27 mouse cellular contexts compared by ENCODE assay signal in genomic region chr10:72659198-72659597, GRCm38 (mm10).
"Had no signal": no experiment of that assay in that cellular context is flagged by ENCODE, and none has a peak within 500 bp of the region (broad histone marks: within the 10 kb centered on the region; RNA-seq: fewer than 3 reads in every experiment).

No protein-coding gene starts in this region.

- DNase-seq: cerebellum, adult 9-10 months; cerebellum, adult 9-11 months; cerebellum, postnatal 10 days; cerebellum, postnatal 14 days; cerebellum, postnatal 25 days; cerebellum, postnatal 36 days; embryo, embryonic 11 days; forebrain, postnatal 0 days; gastrocnemius, adult 2 months; gastrocnemius, postnatal 10 days; gastrocnemius, postnatal 14 days; gastrocnemius, postnatal 25 days; gastrocnemius, postnatal 36 days; heart, adult 18-20 months; heart, adult 2 months had no signal

- H3K27me3 ChIP-seq: embryonic facial prominence, embryonic 12.5 days; embryonic facial prominence, embryonic 13.5 days; embryonic facial prominence, embryonic 15.5 days; forebrain, embryonic 12.5 days; forebrain, embryonic 13.5 days; forebrain, embryonic 15.5 days had no signal

- H3K9ac ChIP-seq: embryonic facial prominence, embryonic 12.5 days; embryonic facial prominence, embryonic 13.5 days; embryonic facial prominence, embryonic 15.5 days; forebrain, embryonic 12.5 days; forebrain, embryonic 13.5 days; forebrain, embryonic 15.5 days; forebrain, postnatal 0 days had no signal

- H3K4me2 ChIP-seq: embryonic facial prominence, embryonic 12.5 days; embryonic facial prominence, embryonic 13.5 days; embryonic facial prominence, embryonic 15.5 days; forebrain, embryonic 12.5 days; forebrain, embryonic 13.5 days; forebrain, embryonic 15.5 days had no signal

- H3K4me3 ChIP-seq: embryonic facial prominence, embryonic 10.5 days; embryonic facial prominence, embryonic 12.5 days; embryonic facial prominence, embryonic 13.5 days; embryonic facial prominence, embryonic 15.5 days; erythroblast, embryonic 14.5 days; forebrain, embryonic 10.5 days; forebrain, embryonic 12.5 days; forebrain, embryonic 13.5 days; forebrain, embryonic 15.5 days; gastrocnemius, adult 2 months; heart, adult 2 months; heart, embryonic 10.5 days had no signal

- H3K27ac ChIP-seq: embryonic facial prominence, embryonic 10.5 days; embryonic facial prominence, embryonic 12.5 days; embryonic facial prominence, embryonic 13.5 days; embryonic facial prominence, embryonic 15.5 days; forebrain, embryonic 10.5 days; forebrain, embryonic 12.5 days; forebrain, embryonic 13.5 days; forebrain, embryonic 15.5 days; gastrocnemius, adult 2 months; heart, adult 2 months; heart, embryonic 10.5 days had no signal

- ATAC-seq: forebrain, embryonic 13.5 days; forebrain, embryonic 14.5 days; forebrain, embryonic 15.5 days; forebrain, embryonic 16.5 days; forebrain, postnatal 0 days had no signal

- H3K9me3 ChIP-seq: embryonic facial prominence, embryonic 10.5 days; embryonic facial prominence, embryonic 12.5 days; embryonic facial prominence, embryonic 13.5 days; embryonic facial prominence, embryonic 15.5 days; forebrain, embryonic 10.5 days; forebrain, embryonic 12.5 days; forebrain, embryonic 13.5 days; forebrain, embryonic 15.5 days; heart, embryonic 10.5 days had no signal
